Mouse (Mus musculus) neural tube, embryonic 14.5 days (tissue): Measurements from ENCODE around the gene Timp3. TPM values are rescaled to one million over a fixed set of nuclear protein-coding genes. Genes with fewer than 3 reads are reported as not detected.

Source experiments
- ATAC-seq: fragments of 200-750 bp; cut with Nextera tagmentation; 2 replicates; pipeline ENCODE4 v1.8.0; 2017; ENCODE audit warnings: low read depth, mild to moderate bottlenecking, moderate TSS enrichment, moderate library complexity
- H3K27ac ChIP-seq: fragments of 300-500 bp; sonication (generic); 2 replicates; pipeline ENCODE4 v1.5.1; 2014; ENCODE audit warnings: low read depth, mild to moderate bottlenecking, control low read depth, low read length, moderate library complexity, mixed read lengths
- H3K27me3 ChIP-seq: fragments of 300-500 bp; sonication (generic); 2 replicates; pipeline ENCODE4 v1.6.1; 2014; ENCODE audit warnings: low read length; ENCODE audit not compliant: control insufficient read depth, insufficient read depth
- H3K36me3 ChIP-seq: fragments of 300-500 bp; sonication (generic); 2 replicates; pipeline ENCODE4 v1.6.1; 2014; ENCODE audit warnings: low read length, mixed read lengths; ENCODE audit not compliant: control insufficient read depth, insufficient read depth
- H3K4me1 ChIP-seq: fragments of 300-500 bp; sonication (generic); 2 replicates; pipeline ENCODE4 v1.6.1; 2014; ENCODE audit warnings: low read length; ENCODE audit not compliant: control insufficient read depth, insufficient read depth
- H3K4me2 ChIP-seq: fragments of 300-500 bp; sonication (generic); 2 replicates; pipeline ENCODE4 v1.6.1; 2014; ENCODE audit warnings: mild to moderate bottlenecking, low read depth, low read length, control low read depth
- H3K4me3 ChIP-seq: fragments of 300-500 bp; sonication (generic); 2 replicates; pipeline ENCODE4 v1.5.1; 2014; ENCODE audit warnings: low read depth, low read length, control low read depth, mixed read lengths
- H3K9ac ChIP-seq: fragments of 300-500 bp; sonication (generic); replicated peaks from 2 replicates; pipeline ENCODE4 v1.6.1; 2014; ENCODE audit warnings: low read depth, mild to moderate bottlenecking, control low read depth, low read length, mixed read lengths
- H3K9me3 ChIP-seq: fragments of 300-500 bp; sonication (generic); 2 replicates; pipeline ENCODE4 v1.6.1; 2016; ENCODE audit warnings: low read length; ENCODE audit not compliant: control insufficient read depth
- WGBS: fragments of 180-500 bp; shearing (Covaris S2); extraction: QIAGEN DNeasy Blood & Tissue Kit; methylation state at CpG from one replicate; pipeline ENCODE4 v1.1.7; 2014; 5-methylcytosine and 5-hydroxymethylcytosine counted together
- polyA plus RNA-seq: library from polyadenylated mRNA; unstranded; fragments of >200 nt; fragmentation: Nextera tagmentation; extraction: Ambion mirVana; gene quantifications from 2 replicates; pipeline ENCODE4 v1.2.1, GENCODE M21; 2014

The Timp3 gene
- polyA plus RNA-seq, 1 experiment from 2014 or later = 45.0 TPM

DNA sequence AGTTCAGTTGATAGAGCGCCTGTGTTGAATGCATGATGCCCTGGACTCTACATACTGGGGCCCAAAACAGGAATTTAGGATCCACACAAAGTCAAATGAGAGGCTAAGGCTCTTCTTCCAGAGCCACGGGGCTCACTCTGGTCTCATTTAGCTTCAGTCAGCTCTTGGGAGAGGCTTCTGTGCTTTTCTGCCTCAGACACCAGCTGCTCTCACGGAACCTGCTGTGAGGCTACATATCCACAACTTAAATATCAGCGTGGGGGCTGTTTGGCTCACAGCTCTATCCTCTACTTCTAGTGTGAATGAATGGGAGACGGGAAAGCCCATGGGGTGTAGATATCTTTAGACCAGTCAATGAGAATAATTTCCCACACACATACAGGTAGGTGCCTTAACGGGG, 88.6 kb downstream of the Timp3 start:
- Histone ChIP-seq H3K4me2 (no peak overlapping the region), H3K9ac (no peak overlapping the region), H3K27me3 (no peaks in the 10 kb centered on the region), H3K4me3 (no peak overlapping the region), H3K27ac (no peak overlapping the region), H3K9me3 (no peaks in the 10 kb centered on the region), H3K36me3 (no peaks in the 10 kb centered on the region), H3K4me1 (no peaks in the 10 kb centered on the region)
- 62% methylated on average over 6 of the region's 6 CpGs for WGBS
- ATAC-seq = no peak

DNA sequence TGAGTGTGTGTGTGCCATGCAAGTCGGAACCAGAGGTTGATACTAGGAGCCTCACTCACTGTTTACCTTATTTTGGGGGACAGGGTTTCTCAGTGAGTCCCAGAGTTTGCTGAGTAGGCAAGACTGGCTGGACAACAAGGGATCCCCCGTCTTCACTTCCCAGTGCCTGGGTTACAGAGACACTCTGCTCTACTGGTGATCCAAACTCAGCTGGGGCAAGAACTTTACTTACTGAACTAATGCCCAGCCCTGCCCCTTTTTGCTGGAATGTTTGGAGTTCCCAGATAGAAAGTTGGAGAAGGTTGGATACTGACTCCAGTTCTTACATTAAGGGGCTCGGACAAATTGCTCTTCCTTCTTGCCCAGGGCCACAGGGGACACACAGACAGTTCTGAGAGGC, 89.2 kb downstream of the Timp3 start:
- Histone ChIP-seq H3K36me3 (no peaks in the 10 kb centered on the region), H3K4me3 (no peak overlapping the region), H3K4me2 (no peak overlapping the region), H3K4me1 (no peaks in the 10 kb centered on the region), H3K27me3 (no peaks in the 10 kb centered on the region), H3K9ac (no peak overlapping the region), H3K9me3 (no peaks in the 10 kb centered on the region), H3K27ac (no peak overlapping the region)
- WGBS = 87% methylated on average over 3 of the region's 3 CpGs
- ATAC-seq = no peak

DNA sequence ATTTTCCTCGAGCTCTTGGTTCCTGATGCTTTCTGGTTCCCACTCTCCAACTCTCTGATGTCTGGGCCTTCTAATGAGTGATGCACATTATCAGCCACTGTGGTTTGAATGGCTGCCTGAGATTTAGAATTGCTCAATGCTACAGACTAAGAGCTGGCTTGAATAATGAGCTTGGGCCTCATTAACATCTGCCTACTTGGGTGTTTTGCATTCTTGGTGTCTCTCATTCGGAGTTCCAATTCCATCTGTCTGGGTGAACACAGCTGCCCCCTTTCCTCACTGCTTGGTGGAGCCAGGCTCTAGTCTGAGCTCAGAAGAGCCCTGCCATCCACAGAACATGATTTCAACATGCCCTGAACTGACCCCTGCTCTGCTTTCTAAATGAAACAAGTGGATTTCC, 89.7 kb downstream of the Timp3 start:
- Histone ChIP-seq H3K4me3 (no peak overlapping the region), H3K4me1 (no peaks in the 10 kb centered on the region), H3K4me2 (no peak overlapping the region), H3K27ac (no peak overlapping the region), H3K9me3 (no peaks in the 10 kb centered on the region), H3K36me3 (no peaks in the 10 kb centered on the region), H3K9ac (no peak overlapping the region), H3K27me3 (no peaks in the 10 kb centered on the region)
- 33% methylated on average over 2 of the region's 2 CpGs for WGBS
- peak; percentile 31; the same call in 1 of the 2 replicates for ATAC-seq

DNA sequence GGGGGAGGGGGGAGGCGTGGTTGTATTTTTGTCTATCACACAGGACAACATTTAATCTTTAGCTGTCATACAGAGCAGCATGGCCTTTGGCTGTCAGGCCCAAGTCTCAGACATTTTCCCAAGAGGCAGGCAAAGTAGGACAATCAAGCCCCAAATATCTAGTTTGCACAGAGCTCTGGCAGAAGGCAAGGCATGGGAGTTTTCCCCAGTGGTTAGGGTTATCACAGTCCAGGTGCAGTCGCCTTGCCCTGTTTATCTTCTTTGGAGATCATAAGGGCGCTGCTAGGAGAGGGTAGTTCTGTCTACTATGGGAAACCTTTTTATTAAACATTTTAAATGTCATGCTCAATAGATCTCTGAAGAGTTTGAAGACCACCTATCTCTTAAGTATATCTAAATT, 92.2 kb downstream of the Timp3 start:
- no peaks in the 10 kb centered on the region for H3K4me1 ChIP-seq
- H3K36me3 ChIP-seq = no peaks in the 10 kb centered on the region
- no peak overlapping the region for H3K27ac ChIP-seq
- no peak overlapping the region for H3K9ac ChIP-seq
- H3K4me3 ChIP-seq = no peak overlapping the region
- H3K4me2 ChIP-seq = no peak overlapping the region
- ATAC-seq = no peak
- no peaks in the 10 kb centered on the region for H3K9me3 ChIP-seq
- WGBS = 91% methylated on average over 3 of the region's 3 CpGs
- no peaks in the 10 kb centered on the region for H3K27me3 ChIP-seq

DNA sequence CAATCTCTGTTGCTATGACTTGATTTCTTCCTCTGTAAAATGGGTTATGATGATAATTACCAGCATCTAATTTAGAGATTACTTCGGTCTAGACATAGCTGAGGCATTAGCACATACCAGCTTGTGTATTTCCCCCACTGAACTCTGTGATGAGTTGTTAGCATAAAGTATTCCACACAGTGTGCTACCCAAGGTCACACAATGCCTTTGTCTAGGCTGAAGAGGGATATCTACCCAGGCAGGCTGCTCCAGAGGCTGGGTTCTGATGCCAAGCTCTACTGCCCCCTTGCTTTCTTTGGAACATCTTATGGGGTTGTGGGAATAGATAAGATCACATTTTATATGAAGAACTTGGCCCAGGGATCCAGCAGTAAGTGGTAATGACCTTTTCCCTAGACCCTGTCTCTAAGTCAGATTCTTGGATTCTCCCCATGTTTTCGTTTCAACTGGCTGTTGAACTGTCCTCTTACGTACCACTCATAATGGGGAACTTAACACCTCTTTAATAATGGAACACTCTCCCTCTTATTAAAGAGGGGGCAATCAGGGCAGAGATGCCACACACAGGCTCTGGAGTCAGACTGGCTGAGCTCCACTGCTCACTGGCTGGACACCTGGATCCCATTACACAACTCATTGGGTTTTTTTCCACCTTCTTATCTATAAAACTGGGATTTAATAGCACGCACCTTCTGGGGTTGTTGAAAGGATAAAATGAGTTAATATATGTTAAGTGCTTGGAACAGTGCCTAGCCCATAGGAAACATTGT, 97.6 kb downstream of the Timp3 start:
- no peaks in the 10 kb centered on the region for H3K9me3 ChIP-seq
- H3K4me2 ChIP-seq = no peak overlapping the region
- H3K4me1 ChIP-seq = no peaks in the 10 kb centered on the region
- H3K27me3 ChIP-seq = no peaks in the 10 kb centered on the region
- no peak overlapping the region for H3K9ac ChIP-seq
- 73% methylated on average over 4 of the region's 4 CpGs for WGBS
- no peak for ATAC-seq
- H3K27ac ChIP-seq = no peak overlapping the region
- no peaks in the 10 kb centered on the region for H3K36me3 ChIP-seq
- H3K4me3 ChIP-seq = no peak overlapping the region

DNA sequence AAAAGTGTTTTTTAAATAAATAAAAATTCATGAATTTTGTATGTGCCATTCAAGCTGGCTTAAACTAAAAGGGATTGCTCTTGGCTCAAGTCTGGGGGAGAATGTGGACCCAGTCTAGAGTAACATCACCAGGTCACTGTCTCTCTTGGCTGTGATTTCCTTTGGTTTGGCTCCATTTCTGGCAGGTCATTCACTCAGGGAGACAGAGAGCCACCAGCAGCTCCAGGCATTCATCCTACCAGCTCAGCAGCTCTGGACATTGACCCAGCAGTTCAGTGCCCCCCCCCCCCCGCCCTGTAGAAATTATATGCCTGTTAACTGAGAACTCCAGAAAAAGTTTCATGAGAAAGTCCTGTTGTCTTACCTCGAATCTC, 98.2 kb downstream of the Timp3 start:
- H3K9ac ChIP-seq = no peak overlapping the region
- H3K4me2 ChIP-seq = no peak overlapping the region
- H3K4me1 ChIP-seq = no peaks in the 10 kb centered on the region
- 73% methylated on average over 2 of the region's 2 CpGs for WGBS
- H3K4me3 ChIP-seq = no peak overlapping the region
- ATAC-seq = no peak
- H3K36me3 ChIP-seq = no peaks in the 10 kb centered on the region
- no peak overlapping the region for H3K27ac ChIP-seq
- H3K27me3 ChIP-seq = no peaks in the 10 kb centered on the region
- no peaks in the 10 kb centered on the region for H3K9me3 ChIP-seq

Other genes starting within 250 kb of the Timp3 start
- 35.1 and 44.1 TPM in 2 replicates for gene Syn3, start 198.5 kb downstream of the Timp3 start, polyA plus RNA-seq